Mouse (Mus musculus): ENCODE results near the gene Fam47e. TPM values are rescaled to one million over a fixed set of nuclear protein-coding genes. Genes with fewer than 3 reads are reported as not detected.

The Fam47e gene
- polyA plus RNA-seq, 1 experiment from 2014 or later = not detected

DNA sequence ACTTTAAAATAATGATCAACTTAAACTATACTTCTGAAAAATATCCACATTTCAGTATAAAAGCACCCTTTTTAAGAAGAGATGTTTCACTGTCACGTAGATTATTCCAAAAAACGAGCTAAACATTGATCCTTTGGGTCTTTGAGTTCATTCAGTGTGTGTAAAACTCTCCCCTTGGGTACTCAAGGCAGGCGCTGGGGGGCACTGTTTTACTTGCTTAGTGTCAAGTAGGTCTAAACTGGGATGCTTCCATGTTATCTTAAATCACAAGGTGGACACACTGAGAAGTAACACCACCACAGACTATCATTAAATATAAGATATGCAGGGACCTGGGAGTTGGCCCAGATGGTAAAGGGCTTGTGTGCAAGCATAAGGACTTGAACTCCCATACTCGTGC is 78.7 kb downstream of the Fam47e start:
- H3K4me2 ChIP-seq = no peak overlapping the region
- peak; percentile 15 for DNase-seq
- 55% methylated on average over 4 of the region's 4 CpGs for WGBS

DNA sequence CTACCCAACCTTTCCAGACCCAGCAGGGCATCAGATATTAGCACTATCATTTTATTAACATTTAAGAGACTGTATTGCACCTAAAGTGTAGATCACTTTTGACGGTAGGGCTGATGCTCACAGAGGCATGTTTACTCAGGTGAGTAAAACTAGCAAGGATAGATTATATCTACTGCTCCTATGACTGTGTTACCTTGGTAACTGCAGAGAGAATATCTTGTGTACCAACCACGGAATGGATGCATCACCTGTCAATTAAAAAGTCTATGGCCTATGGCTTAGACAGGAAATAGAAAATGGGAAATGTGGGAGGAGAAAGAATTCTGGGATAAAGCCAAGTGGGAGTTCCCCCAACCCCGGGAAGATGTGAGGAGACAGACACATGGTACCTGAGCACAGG is 80.0 kb downstream of the Fam47e start:
- Histone ChIP-seq H3K4me1 (ENCODE audit: insufficient read depth) (no peaks in the 10 kb centered on the region), H3K4me2 (no peak overlapping the region), H3K4me3 (ENCODE audit: low read depth, low read length) (no peak overlapping the region), H3K36me3 (ENCODE audit: insufficient read depth) (no peaks in the 10 kb centered on the region), H3K27ac (ENCODE audit: low read depth) (no peak overlapping the region), H3K9ac (no peak overlapping the region), H3K9me3 (ENCODE audit: low read depth, low read length) (no peaks in the 10 kb centered on the region), H3K27me3 (ENCODE audit: insufficient read depth, low read length) (no peaks in the 10 kb centered on the region)
- no peak for TF ChIP-seq CTCF (IDR thresholded peaks at IDR 0.05; ENCODE audit: low read depth)
- no peak for ATAC-seq (ENCODE audit: insufficient read depth)
- 58% methylated on average over 3 of the region's 3 CpGs for WGBS
- no peak for DNase-seq

More for the DNA sequence above, 78.7 kb downstream of the Fam47e start:
- Histone ChIP-seq H3K4me1 (ENCODE audit: insufficient read depth) (0 out of 2 replicates have a peak, but pooled peaks cover 3% of the 10 kb centered on the region), H3K36me3 (ENCODE audit: insufficient read depth) (no peaks in the 10 kb centered on the region), H3K9me3 (ENCODE audit: low read depth, low read length) (no peaks in the 10 kb centered on the region), H3K9ac (no peak overlapping the region), H3K27ac (ENCODE audit: low read depth) (no peak overlapping the region), H3K4me3 (ENCODE audit: low read depth, low read length) (no peak overlapping the region), H3K27me3 (ENCODE audit: insufficient read depth, low read length) (no peaks in the 10 kb centered on the region)
- TF ChIP-seq CTCF (IDR thresholded peaks at IDR 0.05; ENCODE audit: low read depth) = peak; percentile 12; the same call in 1 of the 2 replicates
- ATAC-seq (ENCODE audit: insufficient read depth) = no peak

DNA sequence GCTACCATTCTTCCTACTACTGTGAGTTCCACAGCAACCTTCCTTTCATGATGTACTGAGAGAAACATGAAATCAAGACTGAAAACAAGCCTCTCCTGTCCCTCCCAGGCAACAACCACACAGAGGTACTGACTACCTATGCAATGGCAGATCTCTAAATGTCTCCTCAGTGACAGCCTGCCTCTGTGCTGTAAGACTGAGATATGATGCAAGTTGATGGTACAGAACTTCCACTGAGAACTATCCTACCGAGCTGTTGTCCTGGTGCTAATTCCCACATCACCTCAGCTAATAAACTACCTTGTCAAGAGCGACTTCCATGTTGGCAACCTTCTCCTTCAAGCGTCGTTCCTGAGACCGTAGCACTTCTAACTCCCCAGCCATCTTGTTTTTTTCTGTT is 81.0 kb downstream of the Fam47e start:
- Histone ChIP-seq H3K4me1 (ENCODE audit: insufficient read depth) (no peaks in the 10 kb centered on the region), H3K9me3 (ENCODE audit: low read depth, low read length) (no peaks in the 10 kb centered on the region), H3K27ac (ENCODE audit: low read depth) (no peak overlapping the region), H3K9ac (no peak overlapping the region), H3K27me3 (ENCODE audit: insufficient read depth, low read length) (no peaks in the 10 kb centered on the region), H3K36me3 (ENCODE audit: insufficient read depth) (no peaks in the 10 kb centered on the region), H3K4me2 (no peak overlapping the region), H3K4me3 (ENCODE audit: low read depth, low read length) (no peak overlapping the region)
- ATAC-seq (ENCODE audit: insufficient read depth) (no peak), DNase-seq (no peak)
- no peak for TF ChIP-seq CTCF (IDR thresholded peaks at IDR 0.05; ENCODE audit: low read depth)
- WGBS = 75% methylated on average over 5 of the region's 5 CpGs

DNA sequence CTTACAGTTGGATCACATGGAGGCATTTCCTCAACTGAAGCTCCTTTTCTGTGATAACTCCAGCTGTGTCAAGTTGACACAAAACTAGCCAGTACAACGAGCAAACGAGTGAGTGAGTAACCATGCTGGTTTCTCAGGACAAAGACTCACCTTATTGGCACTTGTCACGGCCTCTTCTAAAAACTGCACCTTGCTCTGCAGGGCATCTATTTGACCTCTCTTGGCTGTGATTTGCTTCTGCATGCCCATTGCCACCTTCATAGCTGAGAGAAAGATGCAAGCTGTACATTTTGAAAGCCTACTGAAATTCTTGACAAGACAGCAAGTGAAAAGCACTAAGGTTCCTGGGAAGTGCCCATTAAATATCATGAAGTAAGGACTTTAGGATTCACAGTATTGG is 86.0 kb downstream of the Fam47e start:
- no peaks in the 10 kb centered on the region for H3K4me1 ChIP-seq (ENCODE audit: insufficient read depth)
- WGBS = 79% methylated on average over 3 of the region's 3 CpGs
- no peaks in the 10 kb centered on the region for H3K9me3 ChIP-seq (ENCODE audit: low read depth, low read length)
- H3K9ac ChIP-seq = no peak overlapping the region
- no peaks in the 10 kb centered on the region for H3K36me3 ChIP-seq (ENCODE audit: insufficient read depth)
- H3K4me3 ChIP-seq (ENCODE audit: low read depth, low read length) = no peak overlapping the region
- no peaks in the 10 kb centered on the region for H3K27me3 ChIP-seq (ENCODE audit: insufficient read depth, low read length)
- no peak overlapping the region for H3K4me2 ChIP-seq
- TF ChIP-seq CTCF (IDR thresholded peaks at IDR 0.05; ENCODE audit: low read depth) = no peak
- no peak overlapping the region for H3K27ac ChIP-seq (ENCODE audit: low read depth)
- ATAC-seq (ENCODE audit: insufficient read depth) (no peak), DNase-seq (no peak)

Other genes with a start within 250 kb of the Fam47e start
- gene Sdad1, start 244.6 kb upstream of the Fam47e start, polyA plus RNA-seq (2014; fragmentation: Nextera tagmentation; extraction: Ambion mirVana) = 44.8 and 45.3 TPM in 2 replicates
- gene Cxcl9, start 227.0 kb upstream of the Fam47e start, polyA plus RNA-seq (2014; fragmentation: Nextera tagmentation; extraction: Ambion mirVana) = 0.43 TPM in 1 of 2 replicates, not detected in the other
- 1.4 and 5.4 TPM in 2 replicates for gene Art3, start 223.2 kb upstream of the Fam47e start, polyA plus RNA-seq (2014; fragmentation: Nextera tagmentation; extraction: Ambion mirVana)
- not detected in 2 replicates for gene Cxcl10, start 206.2 kb upstream of the Fam47e start, polyA plus RNA-seq (2014; fragmentation: Nextera tagmentation; extraction: Ambion mirVana)
- 57.8 and 61.9 TPM in 2 replicates for gene Nup54, start 119.8 kb upstream of the Fam47e start, polyA plus RNA-seq (2014; fragmentation: Nextera tagmentation; extraction: Ambion mirVana)
- gene Scarb2, start 48.2 kb upstream of the Fam47e start, polyA plus RNA-seq (2014; fragmentation: Nextera tagmentation; extraction: Ambion mirVana) = 9.5 and 10.7 TPM in 2 replicates
- 116 and 127 TPM in 2 replicates for gene Stbd1, start 48.0 kb downstream of the Fam47e start, polyA plus RNA-seq (2014; fragmentation: Nextera tagmentation; extraction: Ambion mirVana)
- 2.3 and 2.6 TPM in 2 replicates for gene Ccdc158, start 120.2 kb downstream of the Fam47e start, polyA plus RNA-seq (2014; fragmentation: Nextera tagmentation; extraction: Ambion mirVana)
- 5.6 and 6.9 TPM in 2 replicates for gene Shroom3, start 128.4 kb downstream of the Fam47e start, polyA plus RNA-seq (2014; fragmentation: Nextera tagmentation; extraction: Ambion mirVana)

All from lung, embryonic 14.5 days (tissue).